Mouse (Mus musculus): ENCODE results near the gene Xrcc1.

GRCm38 (mm10) chr7:24595464-24595863, 49.4 kb downstream of the Xrcc1 start:
- no peak for TF ChIP-seq POLR2A (IDR thresholded peaks at IDR 0.05; ENCODE audit: insufficient read depth, low read depth, low read length)
- TF ChIP-seq CTCF (IDR thresholded peaks at IDR 0.05; ENCODE audit: insufficient read depth, low read depth, low read length): no peak

Data from olfactory bulb, adult 2 months (tissue).